Mouse (Mus musculus) yolk sac, embryonic 10.5 days (tissue): ENCODE results near the gene Bhlhb9.
"Not testable (repeated sequence)": the region's sequence is repeated elsewhere in the genome, so short reads cannot be mapped to it uniquely, and the experiment has no call there.

Experiments
- DNase-seq: peaks from one replicate; pipeline ENCODE4 v3.0.0-alpha.2; 2017; ENCODE audit warnings: low spot score

Bhlhb9 gene

GRCm38 (mm10) chrX:135797212-135797644 is at the start of gene Bhlhb9:
Gene Bhlhb9, plus strand, starts transcription at chrX:135797594.
- DNase-seq: peak; percentile 12

DNA sequence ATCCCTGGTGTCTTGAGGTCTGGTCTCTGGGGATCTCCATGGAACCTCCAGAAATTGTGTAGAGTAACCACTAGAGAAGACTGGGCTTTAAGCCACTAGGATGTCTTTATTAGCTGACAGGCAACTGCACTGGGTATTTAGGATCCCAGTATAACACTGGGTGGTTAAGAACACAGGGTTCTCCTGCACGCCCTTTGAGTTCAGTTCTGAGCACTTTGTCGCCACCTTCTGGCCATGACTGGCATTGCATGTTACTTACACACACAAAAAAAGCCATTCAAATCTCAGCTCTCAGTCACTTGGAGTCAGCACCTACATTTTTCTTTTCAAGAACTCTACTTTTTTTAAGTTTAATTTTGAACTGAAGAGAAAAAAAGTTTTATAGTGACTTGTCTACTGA is 44.6 kb upstream of the Bhlhb9 start:
- DNase-seq: peak; percentile 13

DNA sequence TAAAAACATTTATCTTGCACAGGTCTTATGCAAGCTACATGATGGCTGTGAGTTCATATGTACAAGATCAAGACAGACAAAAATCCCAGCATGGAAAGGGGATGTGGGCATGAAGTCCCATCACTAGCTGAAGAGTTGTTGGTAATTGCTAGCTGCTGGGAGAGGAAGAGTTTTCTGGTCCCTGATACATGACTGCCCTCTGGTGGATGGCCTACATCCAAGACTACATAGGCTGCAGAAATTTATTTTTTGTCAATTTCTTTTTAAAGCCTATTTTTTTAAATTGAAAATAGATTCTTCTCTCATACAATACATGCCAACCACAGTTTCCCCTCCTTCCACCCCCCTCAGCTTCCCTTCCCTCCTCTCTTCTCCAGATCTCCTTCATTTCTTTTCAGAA is 35.7 kb upstream of the Bhlhb9 start:
- DNase-seq: no peak

DNA sequence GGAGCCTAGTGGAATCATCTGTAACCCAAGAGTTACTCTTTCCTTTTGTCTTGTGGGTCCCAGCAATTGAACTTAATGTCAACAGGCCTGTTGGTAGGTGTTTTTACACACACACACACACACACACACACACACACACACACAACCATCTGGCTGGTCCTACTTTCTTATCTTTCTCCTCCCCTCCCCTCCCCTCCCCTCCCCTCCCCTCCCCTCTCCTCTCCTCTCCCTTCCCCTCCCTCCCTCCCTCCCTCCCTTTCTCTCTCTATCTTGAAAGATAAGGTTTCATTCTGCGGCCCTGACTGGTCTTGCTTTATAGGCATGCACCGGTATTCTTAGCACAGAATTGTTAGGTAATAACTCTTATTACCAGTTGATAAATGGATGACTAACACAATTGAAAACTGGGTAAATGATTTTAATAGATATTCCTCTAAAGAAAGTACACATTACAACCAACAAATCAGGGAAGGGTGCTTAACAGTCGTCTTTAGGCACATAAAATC is 29.3 kb upstream of the Bhlhb9 start:
- DNase-seq: no peak

GRCm38 (mm10) chrX:135768565-135768964 is 28.8 kb upstream of the Bhlhb9 start:
- no peak for DNase-seq

GRCm38 (mm10) chrX:135791536-135791935 is 5.9 kb upstream of the Bhlhb9 start:
- no peak for DNase-seq

DNA sequence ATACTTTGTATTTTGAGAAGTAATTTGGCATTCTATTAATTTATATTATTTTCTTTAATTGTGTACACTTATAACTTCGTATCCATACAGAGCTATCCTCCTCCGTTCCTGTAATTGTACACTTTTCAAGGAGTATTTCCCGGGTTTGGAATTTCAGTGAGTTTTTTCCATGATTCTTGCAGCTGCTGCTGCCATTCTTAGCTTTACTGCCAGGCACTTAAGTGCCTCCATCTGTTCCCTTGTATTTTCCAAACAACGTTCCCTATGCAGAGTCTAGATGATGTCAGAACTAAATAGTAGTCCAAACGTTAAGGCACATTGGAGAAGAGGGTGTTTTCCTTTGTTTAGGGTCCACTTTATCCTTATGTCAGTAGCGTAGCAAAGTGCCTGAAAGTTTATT is 5.1 kb upstream of the Bhlhb9 start:
- DNase-seq: no peak

- DNase-seq: peak; percentile 56
Observed at GRCm38 (mm10) chrX:135795591-135796304, 1.6 kb upstream of the Bhlhb9 start.

GRCm38 (mm10) chrX:135796305-135797211 is 836 bp upstream of the Bhlhb9 start:
- peak; percentile 2 for DNase-seq

DNA sequence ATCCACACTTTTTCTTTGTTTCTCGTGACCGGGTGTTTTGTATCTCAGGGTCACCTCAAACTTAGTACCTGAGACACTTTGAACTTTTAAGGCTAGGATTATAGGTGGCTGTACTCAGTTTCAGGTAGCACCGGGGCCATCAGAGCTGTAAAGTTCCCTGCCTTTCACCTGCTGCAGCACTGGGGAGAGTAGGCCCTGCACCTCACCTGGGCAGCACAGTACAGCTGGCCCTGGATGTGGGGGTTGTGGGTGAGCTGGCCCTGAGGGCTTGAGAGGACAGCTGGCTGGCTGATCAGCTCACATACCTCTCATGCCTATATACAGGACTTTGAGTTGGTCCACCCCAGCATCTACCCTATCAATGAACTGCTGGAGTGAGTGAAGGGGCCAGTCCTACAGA is 6.8 kb downstream of the Bhlhb9 start:
- DNase-seq: no peak

GRCm38 (mm10) chrX:135805780-135806179 is 8.4 kb downstream of the Bhlhb9 start:
- peak; percentile 26 for DNase-seq

DNA sequence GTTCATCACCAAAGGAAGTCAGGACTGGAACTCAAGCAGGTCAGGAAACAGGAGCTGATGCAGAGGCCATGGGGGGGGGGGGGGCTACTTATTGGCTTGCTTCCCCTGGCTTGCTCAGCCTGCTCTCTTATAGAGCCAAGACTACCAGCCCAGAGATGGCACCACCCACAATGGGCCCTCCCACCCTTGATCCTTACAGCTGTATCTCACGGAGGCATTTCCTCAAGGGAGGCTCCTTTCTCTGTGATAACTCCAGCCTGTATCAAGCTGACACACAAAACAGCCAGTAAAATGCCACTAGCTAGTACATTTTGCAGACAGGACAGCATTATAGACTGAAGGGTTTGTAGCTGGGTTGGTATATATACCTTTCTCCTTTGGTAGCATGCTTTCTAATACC is 38.5 kb downstream of the Bhlhb9 start:
- DNase-seq: not testable (repeated sequence)

DNA sequence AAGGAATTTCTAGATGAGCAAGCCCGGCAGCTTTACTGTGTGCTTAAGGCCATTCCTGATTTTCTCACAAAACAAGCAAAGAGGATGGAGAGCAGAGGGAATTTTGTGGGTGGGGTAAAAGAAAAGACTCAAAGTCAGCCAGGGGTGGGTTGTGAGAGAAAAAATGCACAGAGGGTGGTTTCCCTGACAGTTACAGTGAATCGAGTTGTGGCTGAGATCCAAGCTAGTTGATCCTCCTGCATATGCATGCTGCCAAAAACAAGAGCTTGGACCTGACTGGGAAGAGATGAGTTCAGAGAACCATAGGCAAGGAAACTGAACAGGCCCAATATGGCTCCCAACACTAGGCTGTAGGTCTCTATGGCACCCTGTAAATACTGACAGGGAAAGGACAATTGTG is 40.5 kb downstream of the Bhlhb9 start:
- no peak for DNase-seq

DNA sequence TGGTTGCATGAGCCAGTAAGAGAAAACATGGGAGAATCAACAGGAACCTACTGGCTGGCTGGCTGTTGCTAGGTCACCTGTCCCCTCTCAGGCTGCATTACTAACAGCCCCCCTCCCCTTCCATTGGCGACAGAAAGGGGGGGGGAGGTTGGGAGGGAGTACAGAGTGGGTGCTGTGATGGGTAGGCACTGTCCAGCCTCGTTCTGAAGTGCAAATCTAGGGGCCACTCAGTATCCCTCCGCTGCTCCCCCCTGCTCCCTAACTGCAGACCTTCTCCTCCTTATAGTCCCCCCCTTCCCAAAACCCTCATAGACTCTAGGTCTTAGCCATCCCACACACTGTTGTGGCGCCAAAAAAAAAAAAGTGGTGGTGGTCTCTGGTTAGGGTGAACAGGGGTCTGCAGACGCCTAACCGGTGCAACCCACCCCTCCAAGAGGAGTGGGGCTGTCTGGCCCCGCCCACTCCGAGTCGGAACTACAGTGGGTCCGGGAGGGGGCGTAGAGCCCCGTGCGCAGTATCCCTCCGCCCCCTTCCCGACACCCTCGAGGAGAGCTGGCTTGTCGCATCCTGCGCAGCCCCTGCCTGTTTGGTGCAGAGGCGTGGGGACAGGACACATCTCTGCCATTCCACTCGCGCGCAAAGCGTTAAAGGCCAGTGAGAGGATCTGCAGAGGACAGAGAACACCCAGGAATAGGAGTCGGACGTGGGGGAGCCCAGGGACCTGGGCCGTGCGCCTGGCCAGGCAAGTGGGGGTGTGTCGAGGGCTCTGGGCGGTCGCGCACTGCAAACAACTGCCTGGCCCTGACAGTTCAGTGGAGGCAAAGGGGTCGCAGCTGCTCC is 41.3 kb downstream of the Bhlhb9 start, which contains the start of gene Gprasp2:
Gene Gprasp2 (plus strand): TSS at position 514 of the 840 bp plus-strand sequence.
- DNase-seq: peak; percentile 3

- DNase-seq: not testable (repeated sequence)
Observed at GRCm38 (mm10) chrX:135839397-135840391, 42.3 kb downstream of the Bhlhb9 start.

DNA sequence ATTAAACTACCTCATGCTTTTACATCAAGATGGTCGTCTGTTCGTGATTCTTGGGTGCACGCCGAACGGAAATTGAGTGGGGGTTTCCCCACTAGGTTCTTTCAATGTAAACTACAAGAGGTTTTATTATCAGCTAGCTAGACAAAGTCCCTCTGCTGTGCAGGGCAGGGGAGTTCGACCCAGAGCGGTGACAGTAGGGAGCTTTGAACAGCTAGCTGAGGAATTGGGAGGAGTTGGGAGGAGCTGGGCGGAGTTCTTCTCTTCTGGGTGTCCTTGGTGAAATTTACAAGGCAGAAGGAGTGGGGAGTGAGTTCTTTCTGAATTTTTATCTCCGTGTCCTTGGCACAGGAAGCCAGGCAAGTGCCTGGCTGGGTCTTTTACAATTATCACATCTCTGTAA is 69.4 kb downstream of the Bhlhb9 start:
- not testable (repeated sequence) for DNase-seq

DNA sequence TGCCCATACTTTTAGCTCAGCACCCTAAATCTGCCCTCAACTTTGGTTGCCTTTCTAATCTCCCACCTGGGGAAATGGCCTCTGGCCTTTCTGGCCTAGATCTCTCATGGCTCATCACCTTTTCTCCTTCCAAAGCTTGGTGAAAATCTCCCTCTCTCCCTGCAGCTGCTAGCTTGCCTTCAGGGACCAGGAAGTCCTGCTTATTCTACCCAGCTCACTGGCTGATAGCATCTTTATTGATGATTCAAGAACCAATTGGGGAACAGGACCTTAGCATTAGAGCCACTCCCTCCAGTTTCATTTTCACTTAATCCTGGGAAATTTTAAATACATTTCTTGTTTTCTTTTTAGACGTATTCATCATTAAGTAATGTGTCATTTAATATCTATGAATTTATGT is 79.3 kb downstream of the Bhlhb9 start:
- DNase-seq: no peak

DNA sequence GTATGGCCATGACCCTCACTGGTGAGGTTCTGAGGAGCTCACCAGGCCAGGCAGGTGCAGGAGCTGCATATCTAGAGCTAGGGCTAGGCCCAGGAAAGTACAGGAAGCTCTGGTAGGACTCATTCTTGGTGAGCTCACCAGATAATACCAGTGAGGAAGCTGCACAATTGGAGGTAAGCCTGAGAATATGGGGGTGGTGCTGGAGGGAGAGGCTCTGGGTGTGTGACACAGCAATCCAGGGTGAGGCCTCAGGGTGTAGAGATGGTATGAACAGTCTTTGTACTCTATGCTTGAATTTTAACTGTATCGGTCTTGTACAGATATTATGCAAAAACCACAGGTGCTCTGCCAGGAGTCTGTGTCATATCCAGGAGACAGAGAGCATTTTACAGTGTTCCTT is 82.2 kb downstream of the Bhlhb9 start:
- no peak for DNase-seq

- DNase-seq: peak; percentile 83
Observed at GRCm38 (mm10) chrX:135885411-135886233, 88.2 kb downstream of the Bhlhb9 start.

- DNase-seq: no peak
Observed at GRCm38 (mm10) chrX:135886234-135886585, 88.8 kb downstream of the Bhlhb9 start.
